Mouse (Mus musculus) retina, adult 2 months (tissue): ENCODE data around the gene Drc3.
"Not testable (repeated sequence)": the region's sequence is repeated elsewhere in the genome, so short reads cannot be mapped to it uniquely, and the experiment has no call there.

Experiments
- DNase-seq: peaks from one replicate; pipeline ENCODE4 v3.0.0-alpha.2; 2012; ENCODE audit warnings: low read depth, low spot score

Drc3 gene

GRCm38 (mm10) chr11:60391346-60391745 is 38.2 kb downstream of the Drc3 start:
- DNase-seq, result no peak

GRCm38 (mm10) chr11:60396546-60396945 is 43.4 kb downstream of the Drc3 start:
- DNase-seq, result no peak

- no peak for DNase-seq
Measured at GRCm38 (mm10) chr11:60397172-60397571, 44.0 kb downstream of the Drc3 start.

DNA sequence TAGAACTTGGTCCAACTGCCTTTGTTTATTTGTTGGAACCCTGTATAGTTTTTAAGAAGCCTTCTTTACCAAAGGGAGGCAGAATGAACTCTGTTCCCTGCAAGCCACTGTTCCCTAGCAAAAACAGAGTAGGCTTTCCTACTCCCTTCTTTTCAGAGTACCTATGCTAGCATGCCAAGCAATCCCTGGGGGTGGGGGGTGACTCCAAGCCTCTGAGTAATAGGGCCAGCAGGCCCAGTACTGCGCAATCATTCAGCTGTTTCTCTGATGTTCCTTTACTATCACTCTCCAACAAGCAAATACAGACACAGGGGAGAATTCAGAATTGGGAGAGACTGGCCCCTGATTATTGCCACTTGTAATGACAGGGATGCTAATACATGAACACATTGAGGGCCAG is 53.5 kb downstream of the Drc3 start:
- DNase-seq, result no peak

DNA sequence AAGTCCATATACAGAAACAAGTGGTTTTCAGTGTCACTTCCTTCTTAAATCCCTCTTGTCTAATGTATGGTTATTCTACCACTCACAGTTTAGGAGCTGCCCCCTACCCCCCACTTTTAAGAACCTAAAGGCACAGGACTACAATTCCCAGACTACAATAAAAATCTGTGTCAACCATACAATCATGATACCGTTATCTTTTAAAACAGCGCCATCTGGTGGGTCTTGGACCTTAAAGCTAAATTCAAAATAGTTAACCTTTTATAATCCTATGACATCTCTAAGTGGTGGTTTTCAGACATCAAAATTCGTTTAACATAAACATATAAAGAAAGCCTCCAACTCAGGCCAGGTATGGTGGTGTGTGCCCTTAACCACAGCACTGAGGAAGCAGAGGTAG is 59.0 kb downstream of the Drc3 start:
- DNase-seq, result peak; percentile 54

DNA sequence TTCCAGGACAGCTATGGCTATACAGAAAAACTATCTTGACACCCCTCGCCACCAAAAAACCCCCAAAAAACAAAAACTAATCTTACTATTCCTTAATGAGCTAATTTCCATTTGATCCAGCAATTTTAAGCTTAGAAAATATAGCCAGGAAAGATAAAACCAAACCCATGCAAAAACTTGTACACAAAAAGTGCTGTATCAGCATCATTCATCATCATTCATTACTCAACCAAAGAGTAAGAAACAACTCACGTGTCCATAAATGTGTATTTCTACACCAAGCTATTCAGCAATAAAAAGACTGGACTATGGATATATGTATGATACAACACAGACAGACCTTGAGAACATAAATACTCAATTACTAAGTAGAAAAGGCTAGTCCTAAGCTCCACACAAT is 59.8 kb downstream of the Drc3 start:
- no peak for DNase-seq

- no peak for DNase-seq
Measured at GRCm38 (mm10) chr11:60416590-60416962, 63.4 kb downstream of the Drc3 start.

DNA sequence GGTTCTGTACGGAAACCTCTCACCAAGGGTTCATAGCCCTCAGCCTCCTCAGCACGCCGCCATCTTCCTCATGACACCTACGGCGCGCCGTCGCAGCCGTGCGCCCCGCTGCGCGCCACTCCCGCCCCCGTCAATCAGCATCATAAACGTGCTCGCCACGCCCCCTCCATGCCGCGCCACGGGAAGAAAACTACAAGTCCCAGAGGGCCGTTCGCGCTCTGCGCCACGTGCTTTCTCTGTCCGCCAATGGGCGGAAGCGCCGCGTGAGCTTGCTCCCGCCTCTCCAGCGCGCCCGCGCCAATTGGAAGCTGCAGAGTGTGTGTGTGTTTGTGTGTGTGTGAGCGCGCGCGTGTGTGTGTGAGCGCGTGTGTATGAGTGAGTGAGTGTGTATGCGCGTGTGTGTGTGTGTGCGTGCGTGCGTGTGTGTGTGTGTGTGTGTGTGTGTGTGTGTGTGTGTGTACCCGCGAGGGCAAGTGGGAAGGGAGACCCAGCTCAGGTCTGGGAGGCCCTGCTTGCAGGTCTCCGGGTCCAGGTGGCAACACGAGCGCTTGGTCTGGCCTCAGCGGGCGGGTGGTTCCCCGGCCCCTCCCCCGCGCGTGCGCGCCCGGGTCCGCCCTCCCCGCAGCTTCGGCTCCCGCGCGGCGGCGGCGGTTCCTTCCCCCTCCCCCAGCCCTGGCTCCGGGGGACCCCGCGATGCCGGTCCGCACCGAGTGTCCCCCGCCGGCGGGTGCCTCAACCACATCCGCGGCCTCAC is 64.0 kb downstream of the Drc3 start, which contains the start of gene Gid4:
TSS of gene Gid4 (plus strand) at position 183 of the 754 bp plus-strand sequence.
- peak; percentile 98 for DNase-seq

DNA sequence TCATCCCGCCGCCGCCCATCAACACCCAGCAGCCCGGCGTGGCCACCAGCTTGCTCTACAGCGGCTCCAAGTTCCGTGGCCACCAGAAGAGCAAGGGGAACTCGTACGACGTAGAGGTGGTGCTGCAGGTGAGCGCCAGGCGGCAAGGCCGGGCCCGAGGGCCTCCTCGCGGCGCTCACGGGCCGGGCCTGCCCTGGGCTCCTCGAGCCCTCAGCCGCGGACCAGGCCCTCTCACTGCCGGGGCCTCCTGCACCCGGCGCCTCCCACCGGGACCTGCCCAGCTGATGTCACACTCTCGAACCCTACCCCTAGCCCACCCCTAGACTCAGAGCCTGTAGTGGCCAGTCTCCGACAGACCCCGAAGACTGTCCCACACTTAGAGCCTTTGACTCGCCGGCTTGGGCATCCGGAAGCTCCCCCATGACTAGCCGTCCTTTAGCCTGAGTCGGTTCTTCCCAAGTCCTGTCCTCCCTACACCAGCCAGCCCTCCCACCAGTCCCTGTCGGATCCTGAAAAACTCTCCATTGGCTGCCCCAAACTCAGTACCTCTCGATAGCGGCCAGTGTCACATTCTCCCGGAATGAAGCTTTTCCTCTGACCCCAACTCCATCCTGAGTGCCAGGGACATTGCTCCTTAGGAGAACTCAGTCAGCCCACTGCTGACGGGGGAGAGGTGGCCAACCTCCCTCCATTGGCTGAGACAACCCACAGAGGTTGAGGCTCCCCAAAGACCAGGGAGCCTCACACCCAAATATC is 64.8 kb downstream of the Drc3 start, which contains the start of gene Atpaf2:
TSS of gene Atpaf2 (minus strand) at position 741 of the 756 bp plus-strand sequence.
- DNase-seq, result no peak

DNA sequence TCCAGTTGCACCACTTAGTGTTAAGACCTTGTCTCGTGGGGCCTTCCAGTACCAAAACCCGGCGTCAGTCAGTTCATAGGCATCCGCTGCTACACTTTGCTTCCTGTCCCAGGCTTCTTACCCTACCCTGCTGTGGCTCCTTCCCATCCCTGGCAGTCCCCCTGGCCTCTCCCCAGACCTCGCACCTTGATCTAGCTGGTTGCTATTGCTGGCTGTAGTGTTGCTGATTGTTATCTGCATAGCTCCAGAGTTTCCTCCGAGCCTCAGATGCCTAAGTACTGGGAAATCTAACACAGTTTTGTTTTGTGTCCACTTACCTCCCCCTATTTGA is 65.3 kb downstream of the Drc3 start:
- no peak for DNase-seq

DNA sequence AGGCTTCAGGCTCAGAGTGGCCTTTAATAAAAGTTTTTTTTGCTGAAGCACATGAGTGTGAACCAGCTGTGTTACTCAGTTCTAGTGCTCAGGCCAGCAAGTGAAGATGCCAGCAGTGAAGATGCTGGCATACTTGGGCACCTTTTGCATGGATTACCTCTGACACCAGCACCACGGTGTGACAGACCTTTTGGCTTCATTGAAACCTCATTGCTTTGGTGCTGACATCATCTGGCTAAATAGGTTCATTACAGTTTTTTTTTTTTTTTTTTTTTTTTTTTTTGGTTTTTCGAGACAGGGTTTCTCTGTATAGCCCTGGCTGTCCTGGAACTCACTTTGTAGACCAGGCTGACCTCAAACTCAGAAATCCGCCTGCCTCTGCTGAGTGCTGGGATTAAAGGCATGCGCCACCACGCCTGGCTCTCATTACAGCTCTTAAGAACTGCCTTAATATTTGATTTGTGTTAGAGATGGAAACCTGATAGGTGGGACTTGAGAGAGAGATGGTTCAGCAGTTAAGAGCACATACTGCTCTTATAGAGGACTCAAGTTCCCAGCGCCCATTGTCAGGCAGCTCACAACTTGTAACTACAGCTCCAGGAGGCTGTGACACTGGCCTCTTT is 69.0 kb downstream of the Drc3 start:
- no peak for DNase-seq

DNA sequence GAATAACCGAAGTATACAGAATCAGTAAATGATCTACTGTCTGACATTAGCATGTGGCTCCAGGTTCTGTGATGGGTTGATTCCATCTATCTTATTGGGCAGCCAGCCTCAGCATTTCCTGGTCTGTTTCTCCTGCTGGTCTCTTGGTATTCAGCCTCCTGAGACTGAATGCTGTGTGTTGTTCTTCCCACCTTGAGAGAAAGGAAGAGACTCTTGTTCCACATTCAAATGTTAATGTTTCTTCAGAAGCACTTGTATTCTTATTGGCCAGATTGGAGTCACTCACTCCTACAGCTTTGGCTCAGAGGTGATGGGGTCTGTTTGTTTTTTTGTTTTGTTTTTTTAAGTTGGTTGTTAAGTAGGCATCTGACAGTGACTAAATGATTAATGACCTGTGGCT is 69.9 kb downstream of the Drc3 start:
- no peak for DNase-seq

GRCm38 (mm10) chr11:60426417-60426816 is 73.3 kb downstream of the Drc3 start:
- DNase-seq, result no peak

DNA sequence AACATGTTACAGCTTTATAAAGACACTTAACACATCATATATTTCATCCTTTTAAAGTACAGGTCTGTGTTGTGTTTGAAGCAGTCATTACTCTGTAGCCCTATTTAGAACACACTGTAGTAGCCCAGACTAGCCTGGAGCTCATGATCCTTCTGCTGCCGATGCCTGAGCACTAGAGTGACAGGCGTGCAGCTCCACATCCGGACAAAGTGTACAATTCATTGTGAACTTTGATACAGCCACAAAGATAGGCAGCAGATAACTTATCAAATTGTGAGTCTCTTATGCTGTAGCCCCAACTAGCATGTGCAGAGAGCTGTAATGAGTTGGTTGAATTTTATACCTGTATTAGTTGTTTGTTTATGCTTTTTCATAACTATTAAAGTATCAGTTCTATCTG is 74.5 kb downstream of the Drc3 start:
- no peak for DNase-seq

GRCm38 (mm10) chr11:60433501-60433900 is 80.4 kb downstream of the Drc3 start:
- no peak for DNase-seq

- DNase-seq, result no peak
Measured at GRCm38 (mm10) chr11:60435133-60435532, 82.0 kb downstream of the Drc3 start.

DNA sequence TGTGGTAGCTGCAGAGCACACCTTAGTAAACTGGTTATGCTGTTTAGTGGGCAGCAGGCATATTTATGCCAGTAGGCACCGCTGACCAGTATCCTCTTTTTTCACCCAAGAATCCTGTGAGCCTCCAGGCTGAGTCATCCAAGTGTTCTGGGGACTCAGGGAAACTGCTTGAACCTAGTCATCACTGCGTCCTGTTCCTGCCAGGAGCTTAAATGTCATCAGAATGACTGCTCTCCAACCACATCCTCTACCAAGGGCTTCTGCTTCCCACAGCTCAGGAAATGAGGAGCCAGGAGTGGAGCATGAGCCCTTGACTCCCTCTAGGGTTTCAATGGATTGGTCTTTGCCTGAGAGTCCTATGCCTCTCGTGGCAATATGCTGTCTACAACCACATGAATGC is 83.5 kb downstream of the Drc3 start:
- DNase-seq, result no peak

DNA sequence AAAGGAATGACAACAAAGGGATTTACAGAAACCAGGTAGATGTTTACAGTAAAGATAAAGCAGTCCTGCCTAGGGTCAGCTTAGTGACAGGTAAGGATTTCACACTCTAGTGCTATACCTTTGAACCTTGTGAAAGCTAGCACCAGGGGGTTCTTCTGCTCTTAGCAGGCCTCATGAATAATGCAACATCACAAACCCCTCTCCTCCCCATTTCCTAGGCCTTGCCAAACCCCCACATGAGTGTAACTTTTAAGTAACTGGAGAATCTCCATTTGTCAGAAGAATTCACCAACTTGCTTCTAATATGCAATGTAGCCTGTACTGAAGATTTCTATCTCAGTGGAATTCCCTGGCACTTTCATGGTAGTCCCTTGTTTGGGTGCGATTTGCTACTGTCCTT is 86.5 kb downstream of the Drc3 start:
- not testable (repeated sequence) for DNase-seq

DNA sequence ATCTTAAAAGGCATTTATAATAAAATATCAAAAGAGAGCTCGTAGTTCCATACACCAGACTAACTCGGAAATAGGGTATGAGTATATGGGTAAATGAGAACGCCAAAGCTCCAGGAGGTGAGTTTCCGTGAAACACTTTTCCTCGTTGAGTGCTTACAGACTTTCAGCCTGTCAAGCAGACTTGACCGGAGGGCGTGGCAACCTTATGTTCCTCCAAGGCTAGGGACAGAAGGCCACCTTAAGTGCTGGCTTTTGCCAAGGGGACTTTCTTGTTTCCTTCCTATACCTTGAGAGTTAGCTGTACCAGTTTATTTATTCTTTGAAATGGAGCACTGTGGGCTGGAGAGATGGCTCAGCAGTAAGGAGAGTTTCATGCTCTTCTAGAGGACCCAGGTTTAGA is 87.0 kb downstream of the Drc3 start:
- DNase-seq, result no peak

DNA sequence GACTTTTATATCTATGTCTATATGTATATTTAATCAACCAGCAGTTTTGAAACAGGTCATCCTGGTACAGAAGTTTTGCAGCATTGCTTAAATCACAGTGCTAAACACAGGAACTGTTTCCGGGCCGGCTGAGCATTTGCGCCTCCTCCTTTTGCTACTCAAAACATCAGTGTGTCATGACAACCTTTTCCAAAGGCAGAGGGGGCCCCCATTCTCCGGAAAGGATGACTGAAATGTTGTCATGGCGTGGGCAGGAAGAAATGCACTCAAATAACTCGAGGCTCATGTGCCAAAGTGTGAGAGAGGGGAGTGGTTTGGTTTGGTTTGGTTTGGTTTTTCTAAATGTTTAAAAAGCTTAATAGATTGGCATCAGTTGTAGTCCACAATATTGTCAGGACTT is 89.8 kb downstream of the Drc3 start:
- DNase-seq, result no peak
